Mouse (Mus musculus) NIH3T3 (cell line): ENCODE measurements around the gene Clta.
"Not testable (repeated sequence)": the region's sequence is repeated elsewhere in the genome, so short reads cannot be mapped to it uniquely, and the experiment has no call there.

Source experiments
- DNase-seq: peaks from one replicate; pipeline ENCODE4 v3.0.0-alpha.2; 2012; ENCODE audit warnings: low read depth

Gene Clta

DNA sequence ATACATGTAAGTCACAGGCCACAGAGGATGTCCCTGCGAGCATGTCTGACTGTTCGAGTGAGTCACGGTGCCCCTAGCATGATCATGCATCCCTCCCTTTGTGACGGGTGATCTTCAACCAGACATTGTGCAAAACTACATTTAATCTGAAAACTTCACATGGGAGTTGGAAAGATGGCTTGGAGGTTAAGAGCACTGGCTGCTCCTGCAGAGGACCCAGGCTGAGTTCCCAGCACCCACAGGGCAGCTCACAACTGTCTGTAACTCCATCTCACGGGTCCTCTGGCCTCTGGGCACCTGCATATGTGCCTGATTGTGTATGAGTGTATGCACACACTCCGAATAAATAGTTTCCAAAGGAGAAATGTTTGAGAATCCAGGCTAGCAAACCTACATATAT, 20.0 kb downstream of the Clta start:
- no peak for DNase-seq

GRCm38 (mm10) chr4:44025570-44025969, 21.3 kb downstream of the Clta start:
- no peak for DNase-seq

GRCm38 (mm10) chr4:44028303-44029135, 24.3 kb downstream of the Clta start:
- peak; percentile 25 for DNase-seq

DNA sequence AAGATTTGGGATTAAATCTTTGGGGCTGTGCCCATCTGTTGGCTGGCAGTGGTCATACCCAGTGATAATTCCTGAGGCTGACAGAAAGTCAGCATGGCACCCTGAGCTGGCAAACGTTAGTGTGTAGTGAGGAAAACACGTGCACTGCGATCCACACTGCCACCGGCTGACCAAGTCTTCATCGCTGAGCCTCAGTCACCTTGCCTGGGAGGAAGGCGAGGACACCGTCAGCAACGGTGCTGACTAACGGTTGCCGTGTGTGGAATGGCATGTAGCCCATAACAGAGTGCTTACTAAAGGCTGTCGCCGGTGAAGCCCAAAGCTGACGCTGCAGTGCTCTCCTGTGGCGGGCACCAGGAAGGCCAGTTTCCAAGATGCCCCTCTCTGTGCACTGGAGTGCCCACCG, 25.4 kb downstream of the Clta start:
- no peak for DNase-seq

DNA sequence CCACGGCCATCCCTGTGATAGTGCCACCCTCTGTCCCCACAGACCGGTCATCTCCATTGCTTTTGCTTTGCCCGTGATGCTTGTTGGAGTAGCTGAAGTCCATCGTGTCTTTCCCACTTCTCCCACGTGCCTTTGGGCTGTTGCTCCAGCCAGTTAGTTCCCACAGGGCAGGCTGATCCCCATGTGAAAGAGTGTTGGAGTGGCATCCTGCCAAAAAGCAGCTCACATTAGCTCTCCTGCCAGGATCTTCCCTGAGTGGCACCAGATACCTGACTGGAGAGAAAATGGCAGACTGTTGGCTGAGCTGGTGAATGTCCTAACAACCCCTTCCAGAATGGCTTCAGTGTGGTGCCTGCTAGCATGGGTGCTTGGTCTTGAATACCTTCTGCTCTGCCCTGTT, 27.3 kb downstream of the Clta start:
- peak; percentile 12 for DNase-seq

DNA sequence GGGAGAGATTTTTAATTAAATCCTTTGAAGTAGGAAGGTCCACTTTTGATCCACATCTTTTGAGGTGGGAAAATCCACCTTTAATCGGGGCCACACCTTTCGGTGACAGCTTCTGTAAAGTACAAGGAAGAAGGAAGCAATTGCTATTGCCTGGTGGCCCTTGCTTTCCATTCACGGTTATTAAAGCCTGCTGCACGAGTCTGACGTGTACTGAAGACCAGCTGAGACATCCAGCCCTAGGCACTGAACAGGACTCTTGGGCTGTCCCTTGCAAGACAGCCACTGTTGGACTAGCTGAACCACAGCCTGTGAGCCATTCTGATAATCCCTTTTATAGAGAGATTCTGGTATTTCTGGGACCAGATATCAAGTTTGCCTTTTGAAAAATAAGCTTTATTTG, 32.2 kb downstream of the Clta start:
- no peak for DNase-seq

- no peak for DNase-seq
Observed at GRCm38 (mm10) chr4:44040802-44041201, 36.5 kb downstream of the Clta start.

DNA sequence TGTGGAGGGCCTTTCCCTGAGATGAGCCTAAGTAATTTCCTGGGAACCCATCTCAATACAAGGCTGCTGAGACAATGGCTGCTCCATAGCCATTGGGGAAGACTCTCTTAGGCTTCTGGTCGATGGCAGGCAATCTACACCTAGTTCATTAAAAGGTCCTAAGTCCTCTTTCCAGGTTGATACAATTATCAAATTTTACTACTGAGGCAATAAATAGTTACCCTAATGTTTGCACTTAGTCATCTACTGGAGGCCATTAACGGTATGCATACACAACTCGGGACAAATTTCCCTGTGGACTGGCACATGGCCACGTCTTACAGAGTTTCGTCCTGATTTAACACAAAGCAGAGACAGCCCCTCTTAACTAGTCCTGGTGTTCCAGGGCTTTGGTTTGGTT, 38.2 kb downstream of the Clta start:
- DNase-seq: peak; percentile 30

DNA sequence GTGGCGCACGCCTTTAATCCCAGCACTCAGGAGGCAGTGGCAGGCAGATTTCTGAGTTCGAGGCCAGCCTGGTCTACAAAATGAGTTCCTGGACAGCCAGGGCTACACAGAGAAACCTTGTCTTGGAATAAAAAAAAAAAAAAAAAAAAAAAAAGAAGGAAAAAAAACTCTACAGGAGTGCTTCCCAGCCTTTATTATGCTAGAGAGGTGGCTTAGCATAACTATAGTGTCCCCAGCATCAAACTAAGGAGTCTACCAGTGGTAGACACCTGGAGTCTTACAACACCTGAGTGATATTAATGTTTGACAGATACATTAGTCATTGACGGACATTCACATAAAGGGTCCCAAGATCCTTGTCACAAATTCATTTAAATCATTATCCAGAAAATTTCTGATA, 38.9 kb downstream of the Clta start:
- DNase-seq: not testable (repeated sequence)

DNA sequence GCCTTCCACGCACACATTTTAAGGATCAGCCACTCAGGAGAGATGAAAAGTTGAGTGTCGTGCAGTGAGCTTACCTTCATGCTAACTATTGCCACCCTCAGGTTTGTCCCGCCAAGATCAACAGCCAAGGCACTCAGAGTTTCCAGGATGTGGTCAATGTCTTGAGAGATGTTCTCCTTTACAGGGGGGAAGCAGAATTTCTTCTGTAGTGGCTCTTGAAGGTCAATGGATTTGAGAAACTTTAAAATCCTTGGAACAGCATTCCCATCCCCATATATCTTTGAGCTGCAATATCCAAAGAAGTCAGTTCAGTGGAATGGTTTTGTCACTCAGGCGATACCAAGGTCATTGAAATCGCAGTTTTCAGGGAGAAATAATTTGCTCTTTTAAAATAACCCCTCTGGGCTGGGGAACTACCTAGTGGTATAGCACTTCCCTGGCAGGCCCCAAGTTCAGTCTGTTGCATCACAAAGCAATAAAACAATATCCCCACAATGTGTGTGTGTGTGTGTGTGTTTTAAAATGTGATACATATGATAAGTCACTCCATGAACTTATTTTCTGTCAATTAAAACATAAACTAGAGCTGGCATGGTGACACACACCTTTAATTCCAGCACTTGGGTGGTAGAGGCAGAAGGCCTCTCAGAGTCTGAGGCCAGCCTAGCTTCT, 40.6 kb downstream of the Clta start:
- no peak for DNase-seq

GRCm38 (mm10) chr4:44046066-44046465, 41.8 kb downstream of the Clta start:
- no peak for DNase-seq

GRCm38 (mm10) chr4:44049812-44050211, 45.6 kb downstream of the Clta start:
- no peak for DNase-seq

GRCm38 (mm10) chr4:44059674-44060073, 55.4 kb downstream of the Clta start:
- DNase-seq: no peak

GRCm38 (mm10) chr4:44062062-44062461, 57.8 kb downstream of the Clta start:
- no peak for DNase-seq

DNA sequence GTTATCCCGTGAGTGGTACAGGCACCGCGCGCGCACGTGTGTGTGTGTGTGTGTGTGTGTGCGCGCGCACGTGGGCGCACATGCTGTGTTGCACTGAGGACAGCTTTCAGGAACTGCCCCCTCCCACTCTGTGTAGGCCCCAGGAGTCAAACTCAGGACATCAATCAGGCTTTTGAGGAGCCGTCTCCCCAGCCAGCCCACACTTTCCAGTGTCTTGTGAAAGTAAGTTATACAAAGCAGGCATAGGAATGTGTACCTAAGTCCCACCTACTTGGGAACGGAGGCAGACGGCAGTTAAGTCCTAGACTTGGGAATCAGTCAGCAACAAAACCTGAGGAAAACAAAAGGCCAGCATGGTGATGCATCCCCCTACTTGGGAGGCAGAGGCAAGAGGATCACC, 58.6 kb downstream of the Clta start:
- DNase-seq: no peak

DNA sequence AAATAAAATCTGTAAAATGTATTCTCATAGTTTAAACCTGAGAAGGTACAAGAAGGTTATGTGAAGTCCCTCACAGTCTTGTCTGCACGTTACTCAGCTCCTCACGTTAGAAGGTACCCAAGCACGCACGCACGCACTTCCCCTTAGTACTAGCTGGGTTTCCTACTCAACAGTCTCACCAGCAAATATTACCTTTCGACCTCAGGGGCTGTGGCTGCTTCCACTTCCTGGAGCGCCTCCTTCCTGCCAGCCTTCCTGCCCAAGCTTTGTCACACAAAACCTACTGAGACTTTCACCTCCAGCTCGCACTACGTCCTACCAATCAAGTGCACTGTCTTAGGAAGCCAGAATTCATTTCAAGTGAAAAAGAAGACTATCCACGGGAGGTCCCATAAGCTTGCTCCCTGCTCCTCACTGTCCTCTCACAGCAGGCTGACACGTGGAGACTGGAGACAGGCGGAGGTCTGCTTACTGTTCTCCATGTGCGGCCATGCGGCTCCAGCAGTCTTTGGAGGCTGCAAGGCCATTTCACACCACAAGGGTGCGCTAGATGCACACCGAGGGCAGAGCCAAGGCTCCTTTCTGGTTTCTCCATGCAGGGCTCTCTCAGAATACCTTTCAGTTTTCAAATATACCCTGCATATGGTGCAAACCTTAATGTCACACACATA, 61.2 kb downstream of the Clta start:
- DNase-seq: peak; percentile 91

GRCm38 (mm10) chr4:44066891-44067290, 62.6 kb downstream of the Clta start:
- no peak for DNase-seq

GRCm38 (mm10) chr4:44068736-44069135, 64.5 kb downstream of the Clta start:
- DNase-seq: no peak

DNA sequence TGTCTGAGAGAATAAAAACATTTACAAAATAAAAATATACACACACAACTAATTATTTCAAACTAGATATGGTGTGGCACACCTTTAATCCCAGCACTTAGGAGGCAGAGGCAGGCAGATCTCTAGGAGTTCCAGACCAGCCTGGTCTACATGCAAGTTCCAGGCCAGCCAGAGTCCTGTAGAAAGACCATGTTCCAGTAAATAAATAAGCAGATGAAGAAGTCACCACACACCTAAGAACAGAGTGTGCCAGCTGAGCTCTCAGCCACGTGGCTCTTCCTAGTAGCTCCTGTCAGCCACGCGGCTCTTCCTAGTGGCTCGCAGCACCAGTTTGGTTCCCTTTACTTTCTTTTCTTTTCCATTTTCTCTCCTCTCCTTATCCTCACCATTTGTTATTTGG, 65.2 kb downstream of the Clta start:
- DNase-seq: no peak

GRCm38 (mm10) chr4:44070641-44071040, 66.4 kb downstream of the Clta start:
- no peak for DNase-seq

DNA sequence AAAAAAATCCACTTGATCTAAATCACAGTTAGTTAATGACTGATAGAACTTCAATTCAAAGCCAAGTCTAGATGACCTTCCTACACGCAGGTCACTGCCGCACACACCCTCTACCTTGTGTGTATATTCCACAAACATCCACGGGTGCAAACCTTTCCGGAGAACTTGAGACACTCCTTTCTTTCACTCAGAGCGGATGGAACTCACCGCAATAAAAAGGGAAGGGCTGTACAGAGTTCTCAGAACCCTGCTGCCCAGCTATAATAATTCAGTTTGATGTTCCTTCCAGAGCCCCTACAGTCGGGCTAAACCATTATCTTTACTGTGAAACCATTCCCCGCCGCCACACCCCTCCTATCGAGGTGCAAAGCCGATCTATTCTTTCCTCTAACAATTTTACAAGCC, 67.5 kb downstream of the Clta start:
- no peak for DNase-seq

DNA sequence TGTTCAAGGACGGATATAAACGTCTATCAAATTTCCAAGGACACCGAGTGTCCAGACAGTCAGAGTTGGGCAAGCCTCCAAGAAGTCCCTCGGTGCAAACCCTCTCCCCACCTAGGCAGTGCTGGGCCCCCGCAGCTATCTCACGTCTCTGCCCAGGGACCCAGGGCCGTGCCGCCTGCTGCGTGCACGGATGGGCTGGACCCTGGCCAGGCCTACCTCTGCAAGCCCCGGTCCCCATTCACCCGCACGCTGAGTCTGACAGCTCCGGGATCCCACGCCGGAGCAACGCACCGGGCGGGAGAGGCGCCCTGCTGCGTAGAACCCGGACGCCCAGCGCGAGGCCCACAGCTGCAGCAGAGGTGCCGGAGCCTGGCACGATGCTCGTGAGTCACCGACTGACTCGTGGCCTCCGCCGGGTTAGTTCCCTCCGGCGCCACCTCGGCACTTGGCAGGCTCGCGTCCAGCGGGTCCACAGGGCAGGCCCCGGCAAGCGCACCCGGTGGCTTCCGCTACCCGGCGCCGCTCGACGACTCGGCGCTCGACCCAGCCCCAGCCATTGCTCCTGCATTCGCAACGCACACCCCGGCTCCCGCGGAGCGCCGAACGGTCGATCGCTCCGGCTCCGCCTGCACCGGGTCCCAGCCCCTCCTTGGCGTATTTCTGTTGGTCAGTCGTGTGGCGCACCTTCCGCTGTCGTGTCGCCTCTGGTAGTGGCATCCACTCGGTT, 68.1 kb downstream of the Clta start:
- peak; percentile 89 for DNase-seq
